Mouse (Mus musculus): ENCODE results near the gene Allc.

The Allc gene

DNA sequence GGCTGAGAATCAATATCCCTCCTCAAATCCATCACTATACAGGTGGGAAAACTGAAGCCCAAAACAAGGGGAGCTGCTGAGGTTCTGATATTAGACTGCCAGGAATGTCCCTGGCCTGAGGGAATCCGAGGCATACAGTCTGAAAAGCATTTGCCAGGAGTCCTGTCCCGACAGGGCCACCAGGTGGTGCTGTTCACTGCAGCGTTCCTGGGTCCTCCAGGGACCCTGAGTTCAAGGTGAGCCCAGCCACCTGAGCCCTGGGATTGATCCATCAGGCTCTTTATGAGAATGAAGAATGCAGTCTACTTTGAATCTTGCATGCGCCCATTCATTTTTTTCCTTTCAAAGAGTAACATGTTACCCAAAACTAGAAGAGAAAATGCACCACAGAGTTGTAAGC, 3.2 kb downstream of the Allc start:
- DNase-seq (ENCODE audit: low spot score), result peak; percentile 14

- DNase-seq (ENCODE audit: low spot score), result no peak
Observed at GRCm38 (mm10) chr12:28578147-28578546, 4.2 kb downstream of the Allc start.

GRCm38 (mm10) chr12:28575366-28576070, 6.8 kb downstream of the Allc start:
- no peak for DNase-seq (ENCODE audit: low spot score)

GRCm38 (mm10) chr12:28572241-28572640, 10.1 kb downstream of the Allc start:
- DNase-seq (ENCODE audit: low spot score), result no peak

DNA sequence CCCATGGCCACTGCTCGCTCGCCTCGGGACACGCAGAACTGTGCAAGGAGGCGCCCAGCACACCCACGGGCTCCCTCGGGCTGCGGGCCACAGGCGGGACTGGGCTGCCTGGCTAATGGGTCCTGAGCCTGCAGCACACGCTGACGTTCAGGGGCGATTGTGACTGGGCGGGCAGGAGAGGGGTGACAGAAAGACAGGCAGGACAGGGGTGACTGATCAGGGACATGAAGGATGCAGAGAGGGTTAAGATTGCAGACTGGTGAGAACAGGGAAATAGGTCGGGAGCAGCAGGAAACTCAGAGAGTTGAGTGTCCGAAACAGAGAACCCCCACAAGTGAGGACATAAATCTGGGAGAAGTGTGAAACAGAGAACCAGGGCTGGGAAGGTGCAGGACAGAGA, 30.0 kb downstream of the Allc start, which contains the start of gene Dcdc2c:
Gene Dcdc2c (minus strand): TSS at position 101 of the 400 bp plus-strand sequence.
- no peak for DNase-seq (ENCODE audit: low spot score)

- DNase-seq (ENCODE audit: low spot score), result no peak
Observed at GRCm38 (mm10) chr12:28551775-28552174, 30.5 kb downstream of the Allc start.

- DNase-seq (ENCODE audit: low spot score), result no peak
Observed at GRCm38 (mm10) chr12:28548887-28549286, 33.4 kb downstream of the Allc start.

DNA sequence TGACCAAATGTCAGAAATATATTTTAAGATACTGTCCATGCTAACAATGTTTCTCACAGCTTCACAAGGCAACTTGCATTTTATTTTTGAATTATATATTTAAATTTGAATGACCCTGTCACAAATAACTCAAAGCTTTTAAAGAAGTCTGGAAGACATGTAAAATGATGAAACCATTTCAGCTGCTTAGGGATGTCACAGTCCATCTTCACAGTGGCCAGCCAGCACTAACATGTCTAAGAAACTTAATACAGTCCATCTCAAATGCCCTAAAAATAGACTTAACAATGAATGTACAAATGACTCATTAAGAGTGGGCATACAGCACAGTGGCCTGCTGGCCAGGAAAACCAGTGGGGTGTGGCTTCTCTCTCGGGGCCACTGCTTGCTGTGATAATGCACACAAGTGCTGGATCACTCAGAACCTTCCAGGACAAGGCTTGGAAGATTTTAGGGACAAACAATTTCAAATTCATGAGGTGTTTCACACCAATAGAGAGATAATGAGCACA, 68.0 kb downstream of the Allc start:
- DNase-seq (ENCODE audit: low spot score), result no peak

DNA sequence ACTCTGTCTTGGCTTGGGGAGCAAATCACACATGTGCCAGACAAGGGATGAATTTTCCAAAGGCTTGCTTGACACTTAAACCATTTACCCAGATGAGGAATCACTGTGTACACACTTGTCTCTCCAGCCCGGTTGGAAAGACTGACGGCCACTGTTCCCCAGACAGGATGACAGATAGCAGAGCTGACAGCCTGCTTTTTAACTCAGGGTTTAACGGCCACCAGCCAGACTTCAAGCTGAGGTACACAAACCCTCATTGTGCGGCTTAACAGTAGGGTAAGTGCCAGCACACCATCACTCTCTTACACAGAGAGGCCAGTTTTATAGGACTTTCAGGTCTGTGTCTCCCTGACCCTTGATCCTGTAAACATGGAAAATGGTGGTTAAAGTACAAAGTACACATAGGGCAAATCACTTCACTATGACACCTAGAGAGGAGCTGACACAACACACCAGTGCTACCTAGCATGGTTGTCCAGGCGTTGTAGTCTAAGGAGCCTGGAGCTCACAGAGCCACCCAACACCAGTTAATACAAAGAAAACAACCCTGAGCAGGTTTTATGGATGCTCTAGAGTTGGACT, 72.5 kb downstream of the Allc start:
- DNase-seq (ENCODE audit: low spot score), result no peak
